Mouse (Mus musculus): Measurements from ENCODE around the gene Sipa1l2.
"Not testable (repeated sequence)": the region's sequence is repeated elsewhere in the genome, so short reads cannot be mapped to it uniquely, and the experiment has no call there.

The Sipa1l2 gene

DNA sequence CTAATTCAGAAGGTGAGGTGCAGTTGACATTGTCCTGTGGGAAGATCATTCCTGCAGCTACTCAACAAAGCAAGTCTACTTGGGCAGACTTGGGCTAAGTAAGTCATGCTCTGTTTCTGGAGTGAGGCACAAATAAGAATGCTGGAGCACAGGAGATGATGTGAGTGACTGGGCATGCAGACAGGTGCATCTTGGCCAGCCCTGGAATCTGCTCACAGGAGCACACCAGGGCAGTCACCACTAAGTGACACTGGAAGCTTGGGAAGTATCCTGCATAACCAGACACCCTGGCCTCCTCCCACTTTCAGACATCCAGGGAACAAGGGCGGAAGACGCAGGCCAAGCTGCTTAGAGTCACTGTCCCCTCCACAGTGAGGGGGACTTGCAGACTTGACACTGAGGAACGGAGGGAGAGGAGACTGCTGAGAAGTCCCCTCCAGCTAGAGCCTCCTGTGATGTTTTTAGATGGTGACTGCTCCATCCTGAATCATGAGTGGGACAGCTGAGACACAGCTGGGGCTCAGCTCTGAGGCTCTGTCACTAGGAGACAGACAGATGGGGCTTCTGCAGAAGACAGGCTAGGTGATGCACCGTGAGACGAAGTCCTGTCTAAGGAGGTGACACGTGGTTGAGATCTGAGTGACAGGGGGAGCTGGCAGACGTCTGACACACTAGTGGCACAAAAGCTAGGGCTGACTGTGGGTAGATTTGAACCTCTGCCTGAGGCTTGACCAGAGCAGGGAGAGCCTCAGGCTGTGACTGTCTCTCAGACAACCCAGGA, 134.1 kb downstream of the Sipa1l2 start:
- in situ Hi-C loops (cut with MboI; ENCODE audit: low pct_unique_long_range_greater_than_20kb in 1 of 2, low sequenced_read_pairs in 2 of 2, unreplicated experiment in 1 of 2): no loop called here

DNA sequence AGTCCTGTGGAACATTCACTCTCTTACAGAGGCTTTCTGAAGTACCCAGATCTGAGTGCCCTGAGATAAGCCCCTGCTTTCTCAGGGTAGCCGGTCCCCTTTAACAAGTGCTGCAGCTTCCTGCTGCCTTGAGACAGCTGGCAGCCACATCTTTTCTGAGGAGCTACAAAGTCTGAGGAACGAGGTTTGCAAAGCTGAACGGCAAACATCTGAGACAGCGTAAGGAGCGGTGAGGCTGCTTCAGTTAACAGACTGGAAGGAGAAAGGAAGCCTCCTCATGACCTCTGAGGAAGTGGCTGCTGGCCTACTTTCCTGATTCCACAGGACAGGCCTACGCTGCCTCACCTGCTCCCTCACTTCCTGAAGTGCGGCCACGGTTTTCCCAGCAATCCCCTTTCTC, 135.5 kb downstream of the Sipa1l2 start:
- in situ Hi-C loops (cut with MboI; ENCODE audit: low pct_unique_long_range_greater_than_20kb in 1 of 2, low sequenced_read_pairs in 2 of 2, unreplicated experiment in 1 of 2): no loop called here

DNA sequence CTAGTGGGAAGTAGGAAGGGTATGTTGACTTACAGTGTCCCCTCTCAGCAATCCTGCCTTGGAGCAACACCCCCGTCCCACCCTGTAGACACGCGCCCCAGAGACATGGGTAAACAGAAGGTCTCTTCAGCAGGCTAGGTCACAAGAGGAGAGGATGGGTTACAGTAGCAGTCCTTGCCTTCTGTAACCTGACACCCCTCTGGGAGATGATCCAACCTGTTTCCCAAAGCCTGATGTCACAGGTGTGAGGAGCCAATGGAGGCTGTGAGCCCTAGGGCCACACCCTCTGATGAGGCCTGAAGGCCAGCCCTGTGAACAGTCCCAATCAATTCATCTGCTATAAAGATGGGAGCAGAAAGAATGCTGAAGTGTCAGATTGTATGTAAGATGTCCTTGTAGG, 138.3 kb downstream of the Sipa1l2 start:
- in situ Hi-C loops (cut with MboI; ENCODE audit: low pct_unique_long_range_greater_than_20kb in 1 of 2, low sequenced_read_pairs in 2 of 2, unreplicated experiment in 1 of 2): no loop called here

DNA sequence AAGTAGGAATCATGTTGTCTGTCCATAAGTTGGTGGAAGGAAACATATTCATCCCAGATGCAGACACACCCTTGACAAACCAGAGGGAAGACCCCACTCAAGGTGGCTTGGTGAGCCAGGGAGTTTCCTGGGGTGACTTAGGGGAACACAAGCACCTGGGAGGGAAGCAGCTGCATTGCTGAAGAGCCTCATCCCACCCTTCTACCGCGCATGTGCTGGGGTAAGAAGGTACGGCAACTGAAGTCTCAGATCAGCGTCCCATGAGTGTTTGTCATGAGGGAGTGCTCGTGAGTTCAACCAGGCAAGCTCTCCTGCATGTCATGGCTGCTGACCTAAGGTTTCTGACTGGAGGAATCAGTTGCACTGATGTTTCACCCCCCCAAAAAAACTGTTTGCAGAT, 138.8 kb downstream of the Sipa1l2 start:
- in situ Hi-C loops (cut with MboI; ENCODE audit: low pct_unique_long_range_greater_than_20kb in 1 of 2, low sequenced_read_pairs in 2 of 2, unreplicated experiment in 1 of 2): no loop called here

DNA sequence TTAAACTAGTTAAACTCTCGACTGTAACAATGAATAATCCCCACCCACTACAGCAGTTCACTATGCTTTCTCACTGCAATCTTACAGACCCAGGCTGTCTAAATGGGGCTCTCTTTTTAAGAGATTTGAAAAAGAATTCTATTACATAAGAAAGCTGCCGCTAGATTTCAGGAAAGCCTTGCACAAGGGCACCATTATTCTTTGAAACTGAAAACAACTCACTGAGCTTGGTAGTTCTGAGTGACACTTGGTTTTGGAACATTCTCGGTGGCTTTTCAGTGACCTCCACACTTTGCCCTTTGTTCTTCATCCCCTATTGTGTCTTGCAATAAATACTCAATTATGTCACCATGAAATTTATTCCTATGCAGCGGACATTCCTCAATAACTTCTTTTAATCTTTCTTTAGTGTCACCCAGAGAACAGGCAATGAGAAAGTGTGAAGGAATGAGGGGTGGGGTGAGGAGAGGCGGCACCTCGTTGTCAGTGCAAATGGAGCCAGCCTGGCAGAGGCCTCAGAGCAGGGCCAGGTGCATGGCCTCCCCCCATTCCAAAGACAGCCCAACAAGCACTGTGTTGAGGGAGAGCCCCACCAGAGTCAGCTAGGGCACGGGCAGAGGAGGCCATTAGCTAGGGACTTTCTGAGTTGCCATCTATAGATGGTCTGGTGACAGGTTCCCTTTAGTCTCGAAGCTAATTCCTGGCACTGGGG, 140.5 kb downstream of the Sipa1l2 start:
- in situ Hi-C loops (cut with MboI; ENCODE audit: low pct_unique_long_range_greater_than_20kb in 1 of 2, low sequenced_read_pairs in 2 of 2, unreplicated experiment in 1 of 2): no loop called here

DNA sequence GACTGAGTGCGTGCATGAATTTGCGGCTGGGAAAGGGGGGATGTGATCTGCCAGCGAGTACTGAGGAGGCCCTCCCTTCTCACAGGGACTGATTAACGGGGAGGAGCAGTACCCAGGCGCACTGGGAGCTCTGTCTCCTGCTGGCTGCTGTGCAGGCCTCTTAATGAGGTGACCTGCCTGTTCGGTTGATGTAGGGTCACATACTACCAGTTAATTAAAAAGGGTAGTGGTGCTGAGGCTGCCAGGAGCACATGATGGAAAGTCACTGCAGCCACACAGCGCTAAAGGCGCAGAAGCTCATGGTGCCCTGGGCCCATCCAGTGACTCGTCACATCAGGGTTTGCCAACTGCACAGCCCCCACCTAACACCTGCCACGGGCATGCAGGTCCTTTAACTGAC, 145.7 kb downstream of the Sipa1l2 start:
- in situ Hi-C loops (cut with MboI; ENCODE audit: low pct_unique_long_range_greater_than_20kb in 1 of 2, low sequenced_read_pairs in 2 of 2, unreplicated experiment in 1 of 2): no loop called here

DNA sequence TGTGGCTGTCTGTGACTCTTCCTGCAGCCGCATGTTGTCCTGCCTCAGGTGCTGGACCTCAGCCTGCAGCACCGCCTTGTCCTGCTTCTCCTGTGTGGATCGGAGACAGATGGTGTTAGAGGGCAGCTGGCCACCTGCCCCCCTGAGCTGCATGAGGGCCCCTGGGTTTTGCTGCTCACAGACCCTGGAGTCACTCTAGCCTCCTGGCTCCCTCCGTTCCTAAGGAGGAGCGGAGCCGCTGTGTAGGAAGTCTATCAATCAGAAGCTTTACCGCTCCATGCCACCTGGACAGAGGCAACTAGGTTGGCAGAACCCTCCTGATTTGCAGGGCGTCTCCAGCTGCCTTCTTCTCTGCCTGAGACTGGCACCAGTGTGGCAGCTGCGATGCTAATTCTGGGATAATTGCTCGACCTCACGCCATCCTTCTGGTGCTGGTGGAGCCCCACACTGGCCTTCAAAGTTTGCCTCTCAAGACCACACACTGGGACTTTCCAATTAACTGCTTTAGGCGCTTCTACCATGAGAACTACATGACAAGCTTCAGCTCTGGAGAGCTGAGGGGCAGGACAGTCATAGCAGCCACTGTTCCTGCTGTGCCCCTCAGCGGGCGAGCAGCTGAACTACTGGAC, 150.3 kb downstream of the Sipa1l2 start:
- in situ Hi-C loops (cut with MboI; ENCODE audit: low pct_unique_long_range_greater_than_20kb in 1 of 2, low sequenced_read_pairs in 2 of 2, unreplicated experiment in 1 of 2): no loop called here

DNA sequence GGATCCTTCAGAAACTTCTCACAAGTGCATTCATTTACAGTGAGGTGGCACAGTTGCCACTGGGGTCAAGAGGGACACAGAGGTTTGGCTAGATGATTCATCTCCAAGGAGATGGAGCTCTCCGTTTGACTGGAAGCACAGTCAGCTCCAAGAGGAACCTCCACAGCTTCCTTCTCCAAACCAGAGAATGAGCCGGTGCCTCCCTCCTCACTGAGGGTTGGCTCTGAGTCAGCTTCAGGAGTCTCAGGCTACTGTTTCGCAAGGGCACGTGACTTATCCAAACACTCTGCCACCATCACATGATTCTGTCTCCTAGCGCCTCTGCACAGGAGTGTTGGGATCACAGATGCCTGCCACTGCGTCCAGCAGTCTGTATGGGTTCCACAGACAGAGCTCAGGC, 153.5 kb downstream of the Sipa1l2 start:
- in situ Hi-C loops (cut with MboI; ENCODE audit: low pct_unique_long_range_greater_than_20kb in 1 of 2, low sequenced_read_pairs in 2 of 2, unreplicated experiment in 1 of 2): no loop called here

DNA sequence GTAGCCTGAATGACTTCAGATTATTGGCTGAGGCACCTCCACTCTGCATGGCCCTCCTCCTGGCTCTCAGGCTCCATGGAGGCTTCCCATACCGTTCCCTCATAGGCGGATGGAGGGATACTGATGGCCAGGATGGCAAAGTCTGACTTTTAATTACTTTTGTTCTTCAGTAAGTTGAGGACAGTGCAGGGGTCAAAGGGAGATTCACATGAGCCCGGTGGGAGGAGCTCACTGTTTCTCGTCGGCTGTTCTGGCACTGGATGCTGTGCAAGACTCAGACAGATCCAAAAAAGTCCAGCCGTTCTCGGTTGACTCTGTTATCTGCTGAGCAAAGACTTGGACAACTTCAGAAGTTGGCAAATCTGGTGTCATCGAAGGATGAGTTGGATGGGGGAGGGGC, 155.0 kb downstream of the Sipa1l2 start:
- in situ Hi-C loops (cut with MboI; ENCODE audit: low pct_unique_long_range_greater_than_20kb in 1 of 2, low sequenced_read_pairs in 2 of 2, unreplicated experiment in 1 of 2): no loop called here

DNA sequence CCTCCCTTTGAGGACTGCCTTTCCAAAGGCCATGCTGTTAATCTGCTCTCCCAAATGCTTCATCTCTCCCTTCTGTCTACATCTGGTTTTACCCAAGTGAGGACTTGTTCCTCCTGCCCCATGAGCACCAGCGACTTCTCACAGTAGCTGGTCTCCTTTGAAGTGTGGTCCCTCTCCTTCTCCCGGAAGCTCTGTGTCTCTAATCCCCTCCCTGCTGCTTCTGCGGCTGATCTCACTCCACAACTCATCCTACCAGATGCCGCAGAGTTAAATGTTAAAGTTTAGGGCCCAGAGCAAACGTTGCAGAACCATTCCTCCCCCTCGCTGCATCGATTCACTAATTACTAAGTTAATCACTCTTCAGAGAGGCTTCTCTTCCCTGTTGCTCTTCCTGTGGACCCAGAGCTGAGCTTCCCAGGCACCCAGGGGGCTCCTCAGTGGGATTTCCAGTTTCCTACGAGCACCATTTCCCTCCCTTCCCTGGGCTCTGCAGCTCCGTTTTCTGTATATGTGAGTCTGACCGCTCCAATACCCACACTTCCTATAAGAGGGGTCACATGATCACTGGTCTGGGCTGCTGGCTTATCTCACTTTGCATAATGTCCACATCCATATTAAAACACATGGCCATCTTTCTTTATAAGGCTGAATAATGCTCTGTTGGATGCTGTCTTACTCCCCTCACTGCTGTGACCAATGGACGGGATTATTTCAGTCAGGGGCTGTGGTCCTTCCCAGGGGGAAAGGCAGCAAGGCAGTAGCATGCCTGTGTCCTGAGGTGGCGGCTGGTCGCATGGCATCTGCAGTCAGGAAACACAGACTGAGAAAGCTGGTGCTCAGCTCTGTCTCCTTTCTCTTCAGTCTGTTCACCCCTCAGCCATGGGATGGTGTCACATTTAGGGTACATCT, 156.4 kb downstream of the Sipa1l2 start:
- in situ Hi-C loops (cut with MboI; ENCODE audit: low pct_unique_long_range_greater_than_20kb in 1 of 2, low sequenced_read_pairs in 2 of 2, unreplicated experiment in 1 of 2): no loop called here

DNA sequence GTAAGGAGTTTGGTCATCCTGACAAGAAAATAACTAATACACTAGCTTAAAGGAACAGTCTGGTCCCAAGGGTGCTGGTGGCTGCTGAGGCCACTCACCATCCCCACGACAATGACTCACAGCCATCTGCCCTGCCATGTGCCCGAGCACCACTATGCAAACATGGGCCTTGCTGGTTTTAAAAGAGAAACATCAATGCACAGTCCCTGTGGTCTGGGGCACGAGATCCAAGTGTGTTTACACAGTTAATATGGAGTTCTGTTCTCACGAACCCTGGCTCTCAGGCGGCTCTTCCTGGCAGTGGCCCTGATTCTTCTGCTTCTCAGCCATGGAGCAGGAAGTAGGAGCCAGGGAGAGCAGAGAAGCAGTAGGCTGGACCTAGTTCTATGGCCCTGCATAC, 159.0 kb downstream of the Sipa1l2 start:
- in situ Hi-C loops (cut with MboI; ENCODE audit: low pct_unique_long_range_greater_than_20kb in 1 of 2, low sequenced_read_pairs in 2 of 2, unreplicated experiment in 1 of 2): no loop called here

DNA sequence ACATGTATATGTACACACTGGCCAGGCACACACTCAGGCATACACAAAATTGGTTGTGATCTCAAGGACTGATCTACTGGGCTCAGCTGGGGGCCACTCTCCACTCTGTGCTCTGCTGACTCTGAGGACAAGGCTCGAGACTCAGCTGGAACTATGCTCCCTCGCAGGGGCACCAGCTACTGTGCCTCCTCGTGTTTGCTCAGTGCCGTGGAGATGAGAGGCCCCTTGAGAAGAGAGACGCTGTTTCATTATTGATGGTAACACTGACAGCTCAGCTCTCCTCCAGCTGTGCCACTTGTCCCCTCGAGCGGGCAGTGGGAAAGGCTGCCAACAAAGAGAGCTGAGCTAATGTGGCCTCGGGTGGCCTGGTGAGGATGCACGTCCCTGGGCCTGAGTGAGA, 161.9 kb downstream of the Sipa1l2 start:
- in situ Hi-C loops (cut with MboI; ENCODE audit: low pct_unique_long_range_greater_than_20kb in 1 of 2, low sequenced_read_pairs in 2 of 2, unreplicated experiment in 1 of 2): no loop called here

DNA sequence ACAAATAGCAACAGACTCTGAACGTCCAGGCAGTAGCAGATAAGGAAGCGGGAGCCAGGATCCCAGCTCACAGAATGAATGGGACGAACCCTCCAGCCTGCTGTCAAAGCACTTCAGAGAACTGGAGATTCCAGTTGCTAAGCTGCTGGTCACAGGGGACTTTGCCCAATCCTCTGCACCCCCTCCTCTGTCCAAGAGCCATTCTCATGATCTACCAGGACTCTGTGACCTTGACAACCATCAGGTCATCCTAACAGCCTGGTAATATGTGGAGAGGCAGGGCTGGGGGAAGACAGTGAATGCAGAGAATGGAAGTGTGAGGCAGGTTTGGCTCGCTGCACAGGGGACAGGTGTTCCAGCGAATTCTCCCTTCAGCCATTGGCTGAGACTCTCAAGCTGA, 163.2 kb downstream of the Sipa1l2 start:
- in situ Hi-C loops (cut with MboI; ENCODE audit: low pct_unique_long_range_greater_than_20kb in 1 of 2, low sequenced_read_pairs in 2 of 2, unreplicated experiment in 1 of 2): no loop called here

DNA sequence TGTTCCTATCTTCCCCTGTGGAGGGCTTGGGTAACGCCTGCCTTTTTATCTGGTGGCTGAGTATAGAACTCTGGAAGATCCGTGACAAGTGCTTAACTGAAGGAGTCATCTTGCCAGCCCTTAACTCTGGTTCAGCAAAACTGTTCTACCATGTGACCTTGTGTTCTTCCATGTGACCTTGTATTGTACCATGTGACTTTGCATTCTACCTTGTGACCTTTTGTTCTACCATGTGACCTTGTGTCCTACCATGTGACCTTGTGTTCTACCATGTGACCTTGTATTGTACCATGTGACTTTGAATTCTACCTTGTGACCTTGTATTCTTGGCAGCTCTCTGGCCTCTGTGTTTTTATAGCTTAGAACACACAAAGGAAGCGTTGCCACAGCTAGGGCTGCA, 168.3 kb downstream of the Sipa1l2 start:
- in situ Hi-C loops (cut with MboI; ENCODE audit: low pct_unique_long_range_greater_than_20kb in 1 of 2, low sequenced_read_pairs in 2 of 2, unreplicated experiment in 1 of 2): no loop called here

DNA sequence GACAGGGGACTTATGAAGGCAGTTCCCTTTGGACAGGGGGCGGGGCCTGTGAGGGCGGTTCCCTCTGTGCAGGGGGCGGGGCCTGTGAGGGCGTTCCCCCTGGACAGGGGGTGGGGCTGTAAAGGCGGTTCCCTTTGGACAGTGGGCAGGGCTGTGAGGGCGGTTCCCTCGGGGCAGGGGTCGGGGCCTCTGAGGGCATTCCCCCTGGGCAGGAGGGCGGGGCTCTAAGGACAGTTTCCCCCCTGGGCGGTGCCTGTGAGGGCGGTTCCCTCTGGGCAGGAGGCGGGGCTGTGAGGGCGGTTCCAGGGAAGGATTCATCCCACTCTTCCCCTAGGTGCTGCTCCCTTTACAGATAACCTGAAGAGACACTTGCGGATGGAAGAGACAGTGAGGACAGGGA, 171.6 kb downstream of the Sipa1l2 start:
- in situ Hi-C loops (cut with MboI; ENCODE audit: low pct_unique_long_range_greater_than_20kb in 1 of 2, low sequenced_read_pairs in 2 of 2, unreplicated experiment in 1 of 2): no loop called here

DNA sequence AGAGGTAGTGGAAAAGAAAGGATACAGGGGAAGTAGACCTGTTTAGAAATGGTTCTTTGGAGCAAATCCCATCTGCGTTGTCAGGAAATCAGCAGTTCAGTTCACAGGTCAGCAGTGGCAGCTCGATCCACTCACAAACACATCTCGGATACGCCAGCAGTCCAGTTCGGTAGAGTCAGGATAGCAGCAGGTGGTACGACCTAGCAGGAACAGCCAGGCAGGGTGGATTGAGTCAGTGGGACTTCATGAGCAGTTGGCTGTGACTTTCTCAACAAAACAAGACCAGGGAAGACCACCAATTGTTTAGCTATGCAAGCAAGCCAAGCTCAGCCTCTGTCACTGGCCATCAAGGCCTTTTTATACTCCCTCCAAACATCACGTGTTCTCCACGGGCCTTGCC, 173.9 kb downstream of the Sipa1l2 start:
- in situ Hi-C loops (cut with MboI; ENCODE audit: low pct_unique_long_range_greater_than_20kb in 1 of 2, low sequenced_read_pairs in 2 of 2, unreplicated experiment in 1 of 2): not testable (repeated sequence)

DNA sequence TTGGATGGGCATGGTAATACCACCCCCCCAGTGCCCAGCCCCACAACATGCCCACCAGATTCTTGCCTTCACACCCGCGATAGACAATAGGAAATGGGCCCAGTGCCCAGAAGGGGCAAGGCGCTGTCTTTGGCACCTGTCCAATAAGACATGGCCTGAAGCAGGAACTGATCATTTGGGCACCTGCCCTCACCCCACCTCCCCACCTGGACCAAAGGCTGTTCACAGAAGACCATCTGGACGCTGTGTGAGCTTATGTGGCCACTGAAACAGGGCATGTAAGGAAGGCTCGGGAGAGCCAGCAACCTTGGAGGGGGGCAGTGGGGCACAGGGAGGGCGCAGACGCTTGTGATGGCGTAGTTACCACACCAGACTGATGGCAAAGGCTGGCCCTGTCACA, 174.6 kb downstream of the Sipa1l2 start:
- in situ Hi-C loops (cut with MboI; ENCODE audit: low pct_unique_long_range_greater_than_20kb in 1 of 2, low sequenced_read_pairs in 2 of 2, unreplicated experiment in 1 of 2): no loop called here

DNA sequence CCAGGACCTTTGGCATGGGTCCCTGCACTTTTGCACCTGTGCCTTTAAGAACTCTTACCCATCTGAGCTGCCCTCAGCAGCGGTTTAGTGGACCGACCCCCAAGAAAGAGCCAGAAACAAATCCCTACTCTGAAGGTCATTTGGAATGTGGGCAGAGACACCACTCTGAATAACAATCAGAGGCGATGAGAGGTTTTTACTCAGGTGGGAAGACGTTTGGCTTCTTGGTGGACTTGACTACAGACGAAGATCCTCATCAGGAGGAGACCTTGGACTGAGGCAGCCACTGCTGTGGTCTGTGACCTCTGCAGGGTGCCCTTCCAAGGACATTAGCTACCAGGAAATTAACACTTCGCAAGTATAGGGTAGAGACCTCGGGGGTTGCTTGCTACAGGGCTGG, 177.9 kb downstream of the Sipa1l2 start:
- in situ Hi-C loops (cut with MboI; ENCODE audit: low pct_unique_long_range_greater_than_20kb in 1 of 2, low sequenced_read_pairs in 2 of 2, unreplicated experiment in 1 of 2): no loop called here

DNA sequence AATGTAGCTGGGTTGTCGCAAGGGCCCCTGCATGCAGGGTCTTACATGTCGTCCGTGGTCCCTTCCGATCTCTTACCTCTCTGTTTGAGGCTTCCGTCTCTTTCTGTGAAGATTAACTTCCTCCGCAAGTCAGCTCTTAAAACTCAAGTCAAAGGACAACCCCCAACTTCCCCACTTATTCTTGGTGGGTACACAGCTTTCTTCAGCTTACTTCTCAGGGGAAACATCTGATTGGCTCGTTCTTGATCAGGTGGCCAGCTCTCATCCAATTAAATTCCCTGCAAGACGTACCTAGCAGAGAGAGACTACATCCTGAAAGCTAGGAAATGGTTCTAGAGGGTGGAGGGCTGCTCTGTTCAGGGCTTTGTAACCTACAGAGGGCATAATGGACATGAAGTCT, 178.3 kb downstream of the Sipa1l2 start:
- in situ Hi-C loops (cut with MboI; ENCODE audit: low pct_unique_long_range_greater_than_20kb in 1 of 2, low sequenced_read_pairs in 2 of 2, unreplicated experiment in 1 of 2): no loop called here

All from mouse embryonic stem cell (cell line).